Mouse (Mus musculus): Measurements from ENCODE around the gene Lpar2.
A peak's percentile ranks its signal among the peaks of the same experiment; 100 is the strongest.

Lpar2 gene

GRCm38 (mm10) chr8:69822386-69823191 is at the start of gene Lpar2:
Lpar2 (plus strand) TSS chr8:69822429.
- DNase-seq (ENCODE audit: low spot score in 2 of 2): peak in 1 of 2 experiments; percentile 67

- peak; percentile 95 to 97 for DNase-seq (ENCODE audit: low spot score in 2 of 2)
Observed at GRCm38 (mm10) chr8:69774503-69775148, 47.6 kb upstream of the Lpar2 start, which contains the start of gene Gm20422. Gm20422 (minus strand) TSS chr8:69774886.

GRCm38 (mm10) chr8:69775149-69775534 is 47.1 kb upstream of the Lpar2 start:
- peak in 1 of 2 experiments; percentile 28 for DNase-seq (ENCODE audit: low spot score in 2 of 2)

- DNase-seq (ENCODE audit: low spot score in 2 of 2): peak in 1 of 2 experiments; percentile 20
Observed at GRCm38 (mm10) chr8:69777111-69777510, 45.1 kb upstream of the Lpar2 start.

GRCm38 (mm10) chr8:69789105-69789504 is 33.1 kb upstream of the Lpar2 start:
- DNase-seq (ENCODE audit: low spot score in 2 of 2): peak in 1 of 2 experiments; percentile 18

GRCm38 (mm10) chr8:69789731-69790130 is 32.5 kb upstream of the Lpar2 start:
- DNase-seq (ENCODE audit: low spot score in 2 of 2): peak in 1 of 2 experiments; percentile 17

GRCm38 (mm10) chr8:69790364-69790763 is 31.9 kb upstream of the Lpar2 start:
- peak in 1 of 2 experiments; percentile 20 for DNase-seq (ENCODE audit: low spot score in 2 of 2)

- peak; percentile 93 for DNase-seq (ENCODE audit: low spot score in 2 of 2)
Observed at GRCm38 (mm10) chr8:69790773-69791367, 31.4 kb upstream of the Lpar2 start, which contains the start of the genes Atp13a1 and Zfp866. Atp13a1 (plus strand) TSS chr8:69791163. Zfp866 (minus strand) TSS chr8:69791178.

GRCm38 (mm10) chr8:69791415-69792068 is 30.7 kb upstream of the Lpar2 start:
- DNase-seq (ENCODE audit: low spot score in 2 of 2): peak; percentile 53

- DNase-seq (ENCODE audit: low spot score in 2 of 2): peak; percentile 16 to 22
Observed at GRCm38 (mm10) chr8:69793666-69794065, 28.6 kb upstream of the Lpar2 start.

GRCm38 (mm10) chr8:69794096-69794495 is 28.1 kb upstream of the Lpar2 start:
- DNase-seq (ENCODE audit: low spot score in 2 of 2): peak in 1 of 2 experiments; percentile 19

- DNase-seq (ENCODE audit: low spot score in 2 of 2): peak; percentile 11 to 20
Observed at GRCm38 (mm10) chr8:69794901-69795300, 27.3 kb upstream of the Lpar2 start.

GRCm38 (mm10) chr8:69796721-69797345 is 25.4 kb upstream of the Lpar2 start:
- peak; percentile 12 to 22 for DNase-seq (ENCODE audit: low spot score in 2 of 2)

- peak; percentile 14 to 20 for DNase-seq (ENCODE audit: low spot score in 2 of 2)
Observed at GRCm38 (mm10) chr8:69797661-69798060, 24.6 kb upstream of the Lpar2 start.

GRCm38 (mm10) chr8:69799261-69799660 is 23.0 kb upstream of the Lpar2 start:
- DNase-seq (ENCODE audit: low spot score in 2 of 2): peak; percentile 24 to 32

- peak; percentile 18 to 22 for DNase-seq (ENCODE audit: low spot score in 2 of 2)
Observed at GRCm38 (mm10) chr8:69799946-69800345, 22.3 kb upstream of the Lpar2 start.

- peak in 1 of 2 experiments; percentile 21 for DNase-seq (ENCODE audit: low spot score in 2 of 2)
Observed at GRCm38 (mm10) chr8:69801796-69802195, 20.4 kb upstream of the Lpar2 start.

- peak; percentile 17 to 18 for DNase-seq (ENCODE audit: low spot score in 2 of 2)
Observed at GRCm38 (mm10) chr8:69802216-69802615, 20.0 kb upstream of the Lpar2 start.

GRCm38 (mm10) chr8:69803366-69803765 is 18.9 kb upstream of the Lpar2 start:
- peak; percentile 19 to 28 for DNase-seq (ENCODE audit: low spot score in 2 of 2)

- peak; percentile 18 to 19 for DNase-seq (ENCODE audit: low spot score in 2 of 2)
Observed at GRCm38 (mm10) chr8:69804537-69804936, 17.7 kb upstream of the Lpar2 start.

- DNase-seq (ENCODE audit: low spot score in 2 of 2): peak; percentile 26 to 35
Observed at GRCm38 (mm10) chr8:69805086-69805485, 17.1 kb upstream of the Lpar2 start.
